Mouse (Mus musculus) liver, adult 2 months (tissue): ENCODE measurements around the gene Pax2.

Experiments
- CTCF ChIP-seq: fragments of 200-500 bp; IDR thresholded peaks from 2 replicates; pipeline ENCODE4 v1.5.1; 2011; ENCODE audit warnings: low read depth, low read length, control low read depth
- POLR2A ChIP-seq: fragments of 200-500 bp; IDR thresholded peaks from 2 replicates; pipeline ENCODE4 v1.6.1; 2011; ENCODE audit warnings: low read length, control low read depth; ENCODE audit not compliant: insufficient read depth; ENCODE audit errors: extremely low read depth

DNA sequence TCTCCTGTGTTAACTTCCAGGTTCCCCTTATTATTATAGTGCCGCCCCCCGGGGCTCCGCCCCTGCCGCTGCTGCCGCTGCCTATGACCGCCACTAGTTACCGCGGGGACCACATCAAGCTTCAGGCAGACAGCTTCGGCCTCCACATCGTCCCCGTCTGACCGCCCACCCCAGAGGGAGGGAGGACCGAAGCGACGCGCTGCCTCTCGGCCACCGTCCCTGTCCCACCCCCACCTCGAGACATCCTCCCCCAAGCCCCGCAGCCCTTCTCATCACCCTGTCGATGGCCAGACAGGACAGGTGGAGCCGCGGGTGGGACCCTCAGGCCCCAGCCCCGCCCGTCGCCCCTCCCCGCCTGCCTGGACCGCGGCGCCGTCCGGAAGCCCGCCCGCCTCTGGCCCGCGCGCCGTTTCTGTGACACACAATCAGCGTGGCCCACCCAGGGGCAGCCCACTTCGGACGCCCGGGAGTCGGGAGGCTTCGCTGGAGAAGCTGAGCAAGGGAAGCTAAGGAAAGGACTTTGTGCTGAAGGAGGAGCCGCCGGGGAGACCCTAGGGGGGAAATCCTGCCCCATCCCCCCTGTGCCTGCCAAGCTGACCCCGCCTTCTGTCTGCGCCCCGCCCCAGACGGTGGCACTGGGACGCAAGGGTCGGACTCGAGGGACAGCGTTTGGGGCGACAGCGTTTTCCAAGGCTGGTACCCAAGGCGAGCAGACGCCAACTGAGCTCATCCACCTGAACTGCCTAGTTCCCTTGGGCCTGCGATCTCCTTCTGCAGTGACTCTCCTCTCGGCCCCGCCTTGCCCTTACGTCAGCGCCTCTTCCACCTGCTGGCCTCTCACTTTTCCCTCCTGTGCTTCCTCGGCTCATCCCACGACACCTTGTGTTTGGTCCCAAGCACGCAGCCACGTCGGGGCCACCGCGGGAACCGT is 80.4 kb downstream of the Pax2 start:
- TF ChIP-seq CTCF (no peak), POLR2A (no peak)
